Mouse (Mus musculus) intestine, postnatal 0 days (tissue): ENCODE measurements around the gene Tmem117. TPM values are rescaled to one million over a fixed set of nuclear protein-coding genes. Genes with fewer than 3 reads are reported as not detected.

Experiments
- ATAC-seq: fragments of 200-750 bp; cut with Nextera tagmentation; 2 replicates; pipeline ENCODE4 v1.8.0; 2017; ENCODE audit warnings: mild to moderate bottlenecking, moderate TSS enrichment, moderate library complexity
- H3K27ac ChIP-seq: fragments of 300-500 bp; sonication (generic); 2 replicates; pipeline ENCODE4 v1.5.1; 2014; ENCODE audit warnings: mild to moderate bottlenecking, low read depth, low read length, moderate library complexity
- H3K27me3 ChIP-seq: fragments of 300-500 bp; sonication (generic); replicated peaks from 2 replicates; pipeline ENCODE4 v1.6.1; 2014; ENCODE audit warnings: low read length, mixed read lengths; ENCODE audit not compliant: control insufficient read depth, insufficient read depth
- H3K36me3 ChIP-seq: fragments of 300-500 bp; sonication (generic); 2 replicates; pipeline ENCODE4 v1.6.1; 2014; ENCODE audit warnings: mild to moderate bottlenecking, moderate library complexity; ENCODE audit not compliant: control insufficient read depth, insufficient read depth
- H3K4me1 ChIP-seq: fragments of 300-500 bp; sonication (generic); replicated peaks from 2 replicates; pipeline ENCODE4 v1.6.1; 2014; ENCODE audit warnings: antibody characterized with exemption, low read length, mixed read lengths; ENCODE audit not compliant: control insufficient read depth, insufficient read depth
- H3K4me2 ChIP-seq: fragments of 300-500 bp; sonication (generic); replicated peaks from 2 replicates; pipeline ENCODE4 v1.6.1; 2014; ENCODE audit warnings: low read depth, mild to moderate bottlenecking, moderate library complexity
- H3K4me3 ChIP-seq: fragments of 300-500 bp; sonication (generic); 2 replicates; pipeline ENCODE4 v1.5.1; 2014; ENCODE audit warnings: low read depth, low read length
- H3K9ac ChIP-seq: fragments of 300-500 bp; sonication (generic); 2 replicates; pipeline ENCODE4 v1.6.1; 2014; ENCODE audit warnings: mild to moderate bottlenecking, low read depth, low read length
- H3K9me3 ChIP-seq: fragments of 300-500 bp; sonication (generic); 2 replicates; pipeline ENCODE4 v1.6.1; 2016; ENCODE audit warnings: mixed run types; ENCODE audit not compliant: control insufficient read depth
- CTCF ChIP-seq: sonication (generic); IDR thresholded peaks from 2 replicates; pipeline ENCODE4 v1.5.1; 2016; ENCODE audit warnings: low read depth, mild to moderate bottlenecking, control low read depth, antibody characterized with exemption, moderate library complexity
- WGBS: fragments of 180-500 bp; shearing (Covaris S2); extraction: QIAGEN DNeasy Blood & Tissue Kit; methylation state at CpG from one replicate; pipeline ENCODE4 v1.1.7; 2014; 5-methylcytosine and 5-hydroxymethylcytosine counted together
- polyA plus RNA-seq: library from polyadenylated mRNA; unstranded; fragments of >200 nt; fragmentation: Nextera tagmentation; extraction: Ambion mirVana; gene quantifications from 2 replicates; pipeline ENCODE4 v1.2.1, GENCODE M21; 2015

The Tmem117 gene
- polyA plus RNA-seq = 2.7 and 3.8 TPM in 2 replicates

DNA sequence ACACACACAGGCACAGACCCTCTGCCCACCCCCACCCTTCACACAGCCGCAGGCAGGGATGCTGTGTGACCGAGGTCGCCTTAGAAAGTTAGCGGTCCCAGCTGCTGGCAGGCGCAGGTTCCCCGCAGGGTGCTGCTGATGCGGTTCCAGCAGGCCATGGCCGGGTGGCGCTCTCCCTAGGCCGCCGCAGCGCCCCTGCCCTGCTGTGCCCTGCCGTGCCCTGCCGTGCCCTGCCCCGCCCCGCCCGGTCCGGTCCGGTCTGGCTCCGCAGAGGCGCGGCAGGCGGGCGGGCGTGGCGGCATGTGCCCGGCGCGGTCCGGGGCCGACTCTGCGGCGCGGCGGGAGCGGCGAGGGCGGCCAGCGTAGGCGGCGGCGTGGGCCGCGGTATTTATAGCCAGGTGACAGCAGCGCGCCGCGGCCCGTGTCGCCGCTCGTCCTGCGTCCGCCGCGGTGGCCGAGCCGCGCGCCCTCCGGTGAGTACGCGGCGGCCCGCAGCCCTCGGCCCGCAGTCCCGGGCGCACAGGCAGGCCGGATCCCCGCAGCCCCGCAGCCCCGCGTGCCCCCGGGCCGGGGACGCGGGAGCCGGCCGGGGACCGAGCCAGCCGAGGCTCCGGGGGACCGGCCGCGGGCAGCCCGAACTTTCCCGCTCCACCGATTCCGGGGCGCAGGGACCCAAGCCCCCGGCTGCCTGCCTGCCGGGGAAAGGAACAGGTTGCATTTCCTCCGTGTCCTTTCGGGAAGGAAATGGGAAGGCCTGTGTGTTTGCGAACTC is at the start of gene Tmem117:
Tmem117 (plus strand) TSS at position 403 of the 772 bp plus-strand sequence.
- ATAC-seq = peak; percentile 96
- Histone ChIP-seq H3K27ac (no peak within 1 kb of the TSS), H3K4me1 (no peaks in the 10 kb centered on the region), H3K9me3 (no peaks in the 10 kb centered on the region), H3K36me3 (no peaks in the 10 kb centered on the region), H3K4me2 (peak within 1 kb of the TSS; percentile 98), H3K9ac (peak within 1 kb of the TSS; percentile 58), H3K27me3 (peaks cover 5% of the 10 kb centered on the region; the same call in 1 of the 2 replicates), H3K4me3 (peak within 1 kb of the TSS; percentile 60)
- TF ChIP-seq CTCF = peak; percentile 39
- 1% methylated on average over 80 of the region's 96 CpGs for WGBS

DNA sequence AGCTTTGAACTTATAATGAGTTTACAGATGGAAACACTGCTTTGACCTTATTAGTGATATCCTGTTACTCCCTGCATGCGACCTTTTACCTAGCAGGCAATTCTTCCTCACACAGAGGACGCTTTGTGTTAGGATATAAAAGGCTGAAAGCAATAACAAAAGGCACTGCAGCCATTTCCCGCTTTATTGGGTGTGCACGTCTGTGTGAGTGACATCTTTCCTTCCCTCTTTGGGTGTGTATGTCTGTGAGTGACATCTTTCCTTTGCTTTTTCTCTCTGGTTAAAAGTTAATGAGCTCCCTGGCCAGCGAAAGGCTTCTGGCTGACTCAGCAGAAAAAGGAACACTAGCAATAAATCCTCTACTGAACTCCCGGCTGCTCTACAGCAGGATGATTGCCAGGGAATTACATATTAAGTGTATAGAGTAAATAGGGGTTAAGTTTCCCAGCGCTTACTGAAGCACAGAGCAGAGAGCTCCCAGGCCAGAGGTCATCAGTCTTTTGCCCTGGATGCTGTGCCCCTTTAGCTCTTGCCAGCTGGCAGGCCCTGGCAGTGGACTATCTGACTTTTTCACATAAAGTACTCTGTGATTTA is 46.9 kb upstream of the Tmem117 start:
- peak overlapping the region; percentile 35; the same call in 1 of the 2 replicates for H3K27ac ChIP-seq
- no peaks in the 10 kb centered on the region for H3K4me1 ChIP-seq
- no peaks in the 10 kb centered on the region for H3K9me3 ChIP-seq
- WGBS = 31% methylated on average over 7 of the region's 7 CpGs
- H3K9ac ChIP-seq = no peak overlapping the region
- no peak overlapping the region for H3K4me2 ChIP-seq
- peak; percentile 85 for ATAC-seq
- no peak overlapping the region for H3K4me3 ChIP-seq
- no peaks in the 10 kb centered on the region for H3K27me3 ChIP-seq
- H3K36me3 ChIP-seq = peaks cover 73% of the 10 kb centered on the region
- no peak for TF ChIP-seq CTCF

DNA sequence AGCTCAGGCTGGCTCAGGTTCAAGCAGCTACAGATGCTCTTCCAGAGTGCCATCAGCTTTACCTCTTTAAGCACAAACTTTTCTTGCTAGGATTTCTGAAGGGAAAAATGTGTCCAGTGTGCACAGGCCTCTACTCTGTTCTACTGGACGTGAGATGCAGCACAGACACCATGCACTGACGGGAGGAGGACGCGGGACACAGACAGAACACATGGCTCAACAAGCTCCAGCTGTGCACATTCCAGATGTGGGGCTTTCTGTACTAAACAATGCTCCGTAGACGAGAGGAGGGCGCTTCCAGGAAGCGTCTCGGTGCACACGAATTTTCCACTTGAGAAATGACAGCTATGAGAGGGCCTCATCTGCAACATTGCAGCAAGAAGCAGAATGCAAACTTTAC is 45.9 kb upstream of the Tmem117 start:
- TF ChIP-seq CTCF = no peak
- Histone ChIP-seq H3K4me2 (no peak overlapping the region), H3K4me3 (no peak overlapping the region), H3K9me3 (no peaks in the 10 kb centered on the region), H3K36me3 (peaks cover 71% of the 10 kb centered on the region), H3K27ac (no peak overlapping the region), H3K4me1 (no peaks in the 10 kb centered on the region), H3K9ac (no peak overlapping the region), H3K27me3 (no peaks in the 10 kb centered on the region)
- no peak for ATAC-seq
- 75% methylated on average over 10 of the region's 10 CpGs for WGBS

DNA sequence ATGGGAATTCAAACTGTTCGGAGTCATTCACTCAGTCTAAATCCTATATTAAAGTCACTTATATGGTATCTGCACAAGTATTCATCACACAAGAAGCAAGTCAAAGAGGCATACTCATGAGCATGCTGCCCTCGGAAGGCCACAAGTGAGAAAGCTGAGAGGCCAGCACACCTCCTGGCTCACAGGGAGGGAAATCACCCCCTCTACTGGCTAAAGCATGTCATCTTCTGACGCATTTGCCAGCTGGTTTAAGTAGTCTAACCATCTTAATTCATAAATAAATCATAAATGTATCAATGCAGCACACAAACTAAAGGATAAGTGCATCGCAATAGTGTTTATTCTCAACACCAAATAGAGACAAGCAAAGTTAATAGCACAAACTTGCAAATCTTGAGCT is 44.3 kb upstream of the Tmem117 start:
- H3K36me3 ChIP-seq = peaks cover 60% of the 10 kb centered on the region

DNA sequence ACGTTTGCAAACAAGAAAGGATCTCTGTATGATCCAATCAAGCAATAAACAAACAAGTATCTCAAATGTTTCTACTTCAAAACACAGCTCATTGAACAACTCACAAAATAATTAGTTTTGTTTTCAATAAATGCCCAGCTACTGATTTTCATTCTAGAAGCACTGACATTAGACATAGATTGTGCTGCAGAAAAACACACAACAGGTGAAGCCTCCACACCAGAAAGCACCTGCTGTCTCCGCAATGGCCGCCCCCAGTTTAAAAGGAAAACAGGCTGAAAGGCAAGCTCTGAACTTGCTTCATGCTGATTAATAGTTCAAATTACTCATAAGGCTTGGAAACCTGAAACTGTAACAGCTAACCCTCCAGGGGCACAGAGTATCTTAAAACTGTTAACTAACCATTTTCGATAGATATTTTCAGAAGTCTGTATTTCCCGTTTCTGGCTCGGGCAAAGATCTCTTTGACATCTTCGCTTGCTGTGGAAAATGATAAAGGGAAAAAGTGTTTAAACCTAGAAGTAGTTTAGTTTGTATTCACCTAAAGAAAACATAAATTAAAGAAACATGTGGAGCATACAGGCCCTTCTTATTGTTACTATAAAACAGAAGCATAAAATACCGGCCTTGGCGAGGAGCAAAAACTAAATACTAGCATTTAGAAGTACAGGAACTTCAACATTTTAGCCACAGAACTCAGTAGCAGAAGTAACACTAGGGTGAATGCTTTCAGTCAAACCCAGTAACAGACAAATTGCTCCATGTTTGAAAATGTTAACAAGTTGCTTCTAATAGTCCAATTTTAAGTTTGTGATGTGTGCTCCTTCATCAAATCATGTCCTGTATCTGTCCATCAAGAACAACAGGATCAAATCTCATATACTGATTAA is 41.0 kb upstream of the Tmem117 start:
- H3K4me3 ChIP-seq = peak overlapping the region; percentile 100
- H3K4me2 ChIP-seq = peak overlapping the region; percentile 61
- TF ChIP-seq CTCF = no peak
- H3K4me1 ChIP-seq = no peaks in the 10 kb centered on the region
- H3K9me3 ChIP-seq = no peaks in the 10 kb centered on the region
- no peak for ATAC-seq
- peak overlapping the region; percentile 22 for H3K9ac ChIP-seq
- peaks cover 30% of the 10 kb centered on the region for H3K36me3 ChIP-seq
- 67% methylated on average over 9 of the region's 9 CpGs for WGBS
- H3K27ac ChIP-seq = no peak overlapping the region
- H3K27me3 ChIP-seq = no peaks in the 10 kb centered on the region

More for the DNA sequence above, 44.3 kb upstream of the Tmem117 start:
- H3K4me2 ChIP-seq = no peak overlapping the region
- no peaks in the 10 kb centered on the region for H3K9me3 ChIP-seq
- no peak overlapping the region for H3K4me3 ChIP-seq
- no peak overlapping the region for H3K9ac ChIP-seq
- H3K4me1 ChIP-seq = no peaks in the 10 kb centered on the region
- no peaks in the 10 kb centered on the region for H3K27me3 ChIP-seq
- H3K27ac ChIP-seq = no peak overlapping the region
- TF ChIP-seq CTCF = peak; percentile 78
- 76% methylated on average over 4 of the region's 4 CpGs for WGBS
- ATAC-seq = no peak
